Mouse (Mus musculus) induced T-regulatory cell, adult 2 months (primary cell): ENCODE results near the gene Chn1.

Experiments used
- DNase-seq: peaks from one replicate; pipeline ENCODE4 v3.0.0-alpha.2; 2012; ENCODE audit warnings: low read depth

Gene Chn1

GRCm38 (mm10) chr2:73560899-73561664, 214.1 kb downstream of the Chn1 start:
- no peak for DNase-seq
